Mouse (Mus musculus) lung, postnatal 0 days (tissue): ENCODE measurements around the gene Krt86.

ENCODE experiments used
- CTCF ChIP-seq: IDR thresholded peaks from 2 replicates; pipeline ENCODE4 v1.5.1; 2016; ENCODE audit warnings: antibody characterized with exemption, mild to moderate bottlenecking
- EP300 ChIP-seq: IDR thresholded peaks from 2 replicates; pipeline ENCODE4 v1.6.1; 2016; ENCODE audit warnings: antibody characterized with exemption, mild to moderate bottlenecking, control low read depth

DNA sequence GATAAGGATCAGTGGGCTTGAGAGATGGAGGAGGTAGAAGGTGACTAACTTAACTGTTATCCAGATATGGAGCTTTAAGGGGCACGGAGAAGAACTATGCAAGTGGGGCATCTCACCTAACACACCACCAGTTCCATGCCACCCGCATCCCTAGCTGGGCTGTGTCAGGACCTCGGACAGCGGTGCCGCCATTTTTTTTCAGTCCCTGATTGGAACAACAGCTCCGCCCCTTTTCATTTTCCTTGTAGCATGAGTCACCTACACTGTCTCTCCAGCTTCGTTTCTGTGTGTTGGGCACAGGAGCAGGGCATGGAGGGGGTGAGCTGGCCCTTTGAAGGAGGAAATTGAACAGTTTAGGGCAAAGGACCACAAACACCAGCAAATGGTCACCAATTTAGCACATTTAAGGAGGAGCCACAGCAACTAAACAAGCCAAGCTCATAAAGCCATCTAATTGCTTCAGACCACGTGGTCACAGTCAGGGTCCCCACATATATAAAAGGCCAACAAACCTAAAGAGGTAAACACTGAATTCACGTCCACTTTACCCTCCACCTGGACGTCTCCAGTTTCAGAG lies at the start of gene Krt86:
- TF ChIP-seq EP300 = no peak
- no peak for TF ChIP-seq CTCF
